Mouse (Mus musculus): ENCODE data around the gene Clic6.

Gene Clic6

DNA sequence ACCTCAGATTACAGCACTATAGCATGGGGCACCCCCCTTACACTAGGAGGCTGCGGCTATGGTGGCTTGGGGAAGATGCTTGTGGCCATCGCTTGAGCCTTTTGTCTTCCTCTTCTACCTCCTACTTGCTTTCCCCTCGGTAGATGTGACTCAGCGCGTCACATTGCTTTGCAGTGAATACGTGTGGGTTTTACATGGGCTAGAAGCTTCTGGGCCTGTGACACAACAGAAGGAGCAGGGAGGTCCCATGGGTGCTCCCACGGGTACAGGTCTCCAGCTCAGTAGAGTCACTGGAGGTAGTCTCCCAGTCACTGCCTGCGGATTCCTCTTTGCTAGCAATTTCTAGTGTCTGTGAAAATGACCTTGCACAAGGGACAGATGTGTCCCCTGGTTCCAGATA lies 39.1 kb downstream of the Clic6 start:
- no peak for DNase-seq (ENCODE audit: low spot score)

DNA sequence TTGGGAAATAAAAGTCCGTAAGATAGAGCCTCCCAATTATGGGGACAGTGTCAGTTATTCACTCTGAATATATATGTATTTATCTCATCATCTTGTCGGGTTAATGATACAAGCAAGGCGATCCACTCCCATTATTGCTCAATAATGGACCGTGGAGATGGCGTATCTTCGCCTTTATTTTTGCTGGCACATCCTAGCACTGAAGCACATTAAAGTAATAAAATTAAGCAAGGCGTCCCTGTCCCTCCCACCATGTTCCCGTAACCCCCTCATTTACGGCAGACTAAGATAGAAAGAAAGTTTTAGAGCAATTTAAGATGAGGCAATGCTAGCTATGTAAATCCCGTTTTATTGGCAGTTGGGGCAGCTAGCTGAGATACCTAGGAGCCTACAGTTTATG lies 40.4 kb downstream of the Clic6 start:
- no peak for DNase-seq (ENCODE audit: low spot score)

GRCm38 (mm10) chr16:92535258-92535657 lies 49.7 kb downstream of the Clic6 start:
- no peak for DNase-seq (ENCODE audit: low spot score)

DNA sequence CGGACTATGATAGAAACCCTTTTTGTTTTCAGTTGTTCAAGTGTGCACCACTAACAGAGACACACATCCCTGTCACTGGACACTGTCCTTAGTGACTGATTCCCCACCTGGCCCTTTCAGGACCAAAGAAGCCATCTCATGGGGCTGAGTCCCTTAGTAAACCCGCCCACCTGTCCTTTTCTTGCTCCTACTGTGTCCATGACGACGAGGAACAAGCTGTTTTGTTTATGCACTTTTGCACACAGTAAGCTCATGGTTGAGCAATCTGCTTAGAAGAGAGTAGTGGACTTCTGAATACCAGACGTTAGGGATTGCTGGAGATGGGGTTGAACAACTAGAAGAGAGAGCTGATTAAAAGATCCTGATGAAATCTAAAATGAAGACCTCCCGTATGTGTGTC lies 52.8 kb downstream of the Clic6 start:
- DNase-seq (ENCODE audit: low spot score) = no peak

- DNase-seq (ENCODE audit: low spot score) = peak; percentile 12
Observed at GRCm38 (mm10) chr16:92544264-92544663, 58.7 kb downstream of the Clic6 start.

DNA sequence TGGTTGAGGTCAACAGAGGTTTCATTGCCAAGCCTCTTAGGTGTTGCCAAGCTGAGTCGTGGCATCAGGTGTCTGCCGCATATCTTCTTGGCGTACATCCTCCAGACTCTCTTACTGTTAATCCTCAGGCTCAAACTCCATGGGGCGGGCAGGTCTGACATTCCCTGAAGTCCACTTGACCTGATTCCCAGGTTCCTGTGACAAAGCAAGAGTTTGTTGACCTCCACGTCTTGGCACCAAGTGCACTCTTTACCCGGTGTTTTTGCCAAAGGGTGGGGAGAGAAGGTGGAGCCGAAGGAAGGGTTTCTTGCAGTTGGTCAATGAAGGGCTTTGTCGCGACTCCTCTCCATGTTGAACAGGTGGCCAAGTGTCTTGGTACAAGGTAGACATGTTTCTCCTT lies 63.1 kb downstream of the Clic6 start:
- DNase-seq (ENCODE audit: low spot score) = no peak

DNA sequence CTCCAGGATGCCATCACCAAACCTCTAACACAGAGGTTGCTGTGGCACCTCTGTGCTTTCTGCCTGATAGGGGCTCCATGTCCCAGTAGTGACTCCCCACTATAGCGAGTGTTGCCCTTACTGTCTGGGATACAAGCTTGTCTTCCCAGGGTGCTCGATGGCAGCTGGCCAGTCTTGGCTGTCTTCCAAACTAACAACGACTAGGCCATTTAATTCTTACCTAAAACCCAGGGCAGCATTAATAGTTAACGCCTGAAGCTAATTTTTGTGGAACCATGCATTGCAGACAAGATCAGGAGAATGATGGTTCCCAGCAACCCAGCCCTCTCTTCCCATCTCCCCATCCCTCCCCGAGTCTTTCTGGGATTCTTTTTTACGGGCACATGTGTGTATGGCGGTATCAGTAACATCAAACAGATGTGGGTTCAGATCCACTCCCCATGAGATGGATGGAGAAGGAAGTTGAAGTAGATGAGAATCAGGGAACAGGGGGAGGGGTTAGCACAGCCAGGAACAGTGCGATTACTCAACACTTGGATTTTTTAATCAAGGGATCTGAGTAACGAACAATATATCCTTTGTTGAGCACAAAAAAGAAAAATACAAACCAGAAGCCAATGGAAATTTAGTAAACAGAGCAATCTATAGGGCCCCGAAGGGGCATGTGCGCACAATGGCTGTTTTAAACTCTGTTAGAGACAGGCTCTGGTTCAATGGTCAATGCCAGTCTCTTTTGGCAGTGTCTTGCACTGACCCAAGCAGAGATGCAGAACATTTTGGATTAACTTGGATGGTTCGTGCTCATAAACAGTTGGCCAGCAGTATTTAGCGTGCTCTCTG lies 66.0 kb downstream of the Clic6 start:
- DNase-seq (ENCODE audit: low spot score) = no peak

GRCm38 (mm10) chr16:92552106-92552382 lies 66.5 kb downstream of the Clic6 start:
- no peak for DNase-seq (ENCODE audit: low spot score)

- no peak for DNase-seq (ENCODE audit: low spot score)
Observed at GRCm38 (mm10) chr16:92552858-92553257, 67.3 kb downstream of the Clic6 start.

DNA sequence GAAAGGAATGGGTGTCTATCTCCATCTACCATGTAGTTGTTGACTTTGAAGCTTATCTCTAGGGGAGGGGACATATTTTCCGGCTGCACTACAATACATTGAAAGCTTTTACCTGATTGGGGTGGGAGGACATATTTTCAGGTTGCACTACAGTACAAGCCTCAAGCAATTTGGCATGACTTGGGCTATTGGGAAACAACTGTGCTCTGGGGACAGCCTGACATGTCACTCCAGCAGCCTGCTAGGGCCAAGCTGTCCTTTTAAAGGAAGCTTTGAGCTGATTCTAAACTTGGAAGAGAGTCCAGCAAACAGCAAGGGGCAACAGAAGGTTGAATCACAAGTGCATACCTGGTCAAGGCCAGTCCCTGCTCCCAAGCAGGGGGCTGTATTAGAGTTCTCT lies 69.5 kb downstream of the Clic6 start:
- DNase-seq (ENCODE audit: low spot score) = no peak

DNA sequence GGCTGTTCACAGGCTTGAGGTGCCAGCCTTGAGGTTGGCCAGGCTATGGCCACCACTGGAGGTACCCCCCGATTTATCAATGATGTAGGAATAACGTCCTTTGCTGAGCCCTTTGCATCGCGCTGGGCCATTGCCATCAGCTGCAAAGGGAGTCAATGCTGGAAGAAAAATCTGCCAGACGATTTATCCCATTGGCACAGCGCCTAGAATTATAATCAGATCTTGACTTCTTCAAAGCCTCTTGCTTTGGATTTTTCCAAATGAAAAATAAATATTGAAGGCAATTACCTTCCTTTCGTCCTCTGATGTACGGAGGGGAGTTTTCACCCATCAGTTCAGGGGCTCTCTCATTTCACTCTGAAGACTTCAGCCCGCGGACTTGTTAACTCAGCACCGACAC lies 79.8 kb downstream of the Clic6 start:
- no peak for DNase-seq (ENCODE audit: low spot score)

DNA sequence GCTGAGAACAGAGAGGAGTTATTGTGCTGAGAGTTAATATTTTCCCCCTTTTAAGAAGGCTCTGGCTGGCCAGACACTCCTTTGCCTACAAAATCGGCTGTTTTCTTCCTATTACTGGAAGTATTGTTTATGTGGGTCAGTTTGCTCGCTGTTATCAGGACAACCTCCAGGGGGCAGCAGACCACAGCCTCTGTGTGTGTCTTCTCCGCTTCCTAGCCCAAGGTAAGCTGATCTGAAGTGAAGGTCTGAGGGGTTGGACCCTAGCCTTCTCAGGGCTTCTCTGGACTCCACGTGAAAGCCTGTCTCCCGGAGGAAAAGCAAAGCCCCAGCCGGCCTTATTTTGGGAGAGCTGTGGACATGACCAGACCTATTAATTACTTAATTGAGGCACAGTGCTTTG lies 80.2 kb downstream of the Clic6 start:
- DNase-seq (ENCODE audit: low spot score) = peak; percentile 84

DNA sequence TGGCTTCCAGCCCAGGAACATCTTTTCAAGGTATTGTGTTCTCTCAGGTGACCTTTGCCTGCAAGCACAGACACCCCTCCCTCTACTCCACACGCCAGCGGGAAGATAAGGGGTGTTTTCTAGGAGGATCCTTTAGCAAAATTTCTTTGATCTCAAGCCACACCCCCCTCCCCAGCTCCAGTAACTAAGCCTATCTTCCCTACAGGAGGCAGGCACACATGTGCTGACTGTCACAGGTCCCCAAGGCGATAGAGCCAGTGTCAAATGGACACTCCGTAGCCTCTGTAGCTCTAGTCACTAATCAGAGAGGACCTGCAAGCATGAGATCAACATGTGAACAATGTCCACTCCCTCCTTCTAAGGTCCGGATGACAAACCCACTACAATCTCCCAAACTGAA lies 80.6 kb downstream of the Clic6 start:
- DNase-seq (ENCODE audit: low spot score) = no peak

GRCm38 (mm10) chr16:92571246-92571645 lies 85.7 kb downstream of the Clic6 start:
- no peak for DNase-seq (ENCODE audit: low spot score)

DNA sequence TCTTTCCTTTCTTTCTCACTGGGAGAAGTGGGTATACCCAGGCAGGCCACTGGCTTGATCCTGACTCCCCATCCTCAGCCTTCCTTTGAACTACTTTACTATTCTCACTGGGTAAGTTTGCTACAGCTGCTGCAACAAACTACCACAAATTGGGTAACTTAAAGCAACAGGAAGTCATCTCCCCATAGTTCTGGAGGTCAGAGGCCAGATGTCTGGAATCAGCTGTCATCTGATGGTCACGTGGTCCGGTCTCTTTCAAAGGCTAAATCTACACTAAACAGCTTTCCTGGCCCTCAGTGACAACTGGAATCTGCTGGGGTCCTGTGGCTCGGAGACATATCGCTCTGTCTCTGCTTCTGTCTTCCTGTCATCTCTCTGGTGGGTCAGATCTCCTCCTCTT lies 87.7 kb downstream of the Clic6 start:
- no peak for DNase-seq (ENCODE audit: low spot score)

DNA sequence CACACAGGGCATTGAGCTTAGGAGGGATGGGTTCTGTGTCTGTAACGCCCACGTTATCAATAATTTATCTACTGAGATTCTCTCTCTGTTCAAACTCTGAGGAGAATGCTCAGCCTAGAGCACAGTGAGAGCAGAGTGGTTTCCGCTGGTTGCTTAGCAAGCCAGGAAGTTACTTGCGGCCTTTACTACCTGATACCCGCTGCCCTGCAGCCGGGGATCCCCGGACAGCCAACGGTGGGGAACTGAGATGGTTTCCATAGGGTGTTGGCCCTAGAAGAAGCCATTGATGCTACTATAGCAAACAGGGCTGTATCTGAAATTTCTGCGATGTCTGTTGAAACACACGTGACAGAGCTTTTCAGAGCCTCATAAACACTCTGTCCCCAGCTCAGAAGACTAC lies 90.3 kb downstream of the Clic6 start:
- DNase-seq (ENCODE audit: low spot score) = no peak

- DNase-seq (ENCODE audit: low spot score) = no peak
Observed at GRCm38 (mm10) chr16:92577381-92577780, 91.8 kb downstream of the Clic6 start.

- no peak for DNase-seq (ENCODE audit: low spot score)
Observed at GRCm38 (mm10) chr16:92578915-92579653, 93.5 kb downstream of the Clic6 start.

GRCm38 (mm10) chr16:92580981-92581380 lies 95.4 kb downstream of the Clic6 start:
- no peak for DNase-seq (ENCODE audit: low spot score)

DNA sequence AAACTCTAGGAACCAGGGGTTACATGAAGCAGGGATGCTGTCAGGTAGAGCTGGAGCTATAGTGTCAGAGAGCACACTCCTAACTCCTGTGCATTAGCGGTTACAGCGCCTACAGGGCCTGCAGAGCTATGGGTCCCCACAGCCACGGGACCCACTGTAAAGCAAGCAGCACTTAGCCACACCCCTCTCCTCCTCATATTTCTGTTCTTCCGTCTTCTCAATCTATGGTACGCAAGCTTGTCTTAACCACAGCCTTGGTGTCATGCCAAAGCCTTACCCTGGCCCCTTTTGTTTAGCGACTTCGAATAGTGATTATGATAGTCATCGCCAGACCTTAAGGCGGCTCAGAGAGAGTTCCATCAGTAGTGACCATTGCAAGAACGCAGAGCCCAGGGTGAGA lies 96.2 kb downstream of the Clic6 start:
- DNase-seq (ENCODE audit: low spot score) = no peak

DNA sequence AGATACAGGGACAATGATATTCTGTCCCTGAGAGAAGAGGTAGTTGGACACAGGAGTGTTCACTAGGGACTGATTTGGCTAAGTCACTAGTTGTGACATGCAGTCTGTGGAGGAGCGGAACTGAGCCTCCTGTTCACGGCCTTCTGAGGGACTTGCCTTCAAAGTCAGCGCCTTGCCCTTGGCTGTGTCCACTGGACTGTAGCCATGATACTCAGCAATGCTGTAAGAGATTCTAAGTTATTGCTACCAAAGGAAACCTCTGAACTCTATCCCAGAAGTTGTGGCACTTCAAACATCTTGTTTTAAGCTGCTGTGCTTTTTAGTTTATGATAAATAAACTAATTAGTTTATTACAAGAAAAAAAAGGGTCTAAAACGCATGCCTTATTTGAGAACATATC lies 102.3 kb downstream of the Clic6 start:
- no peak for DNase-seq (ENCODE audit: low spot score)

Data from urinary bladder, postnatal 25 days (tissue).